Mouse (Mus musculus) heart, postnatal 14 days (tissue): Measurements from ENCODE around the gene Btbd7. TPM values are rescaled to one million over a fixed set of nuclear protein-coding genes. Genes with fewer than 3 reads are reported as not detected.

Experiments
- DNase-seq, 2 experiments: peaks; one replicate each; pipeline ENCODE4 v3.0.0; 2021 to 2022
- intact Hi-C: fragments of 180-260 bp; cut with DNase I; formaldehyde crosslinking; loops from one replicate; pipeline ENCODE4 v1.15.1; 2025
- total RNA-seq, 2 experiments: library from RNA; stranded (reverse); gene quantifications; 2 replicates each; pipeline ENCODE4 v1.2.3; 2021

The Btbd7 gene
- total RNA-seq, 2 experiments from 2014 or later: 29.7 to 30.8 TPM

- DNase-seq: no peak
- intact Hi-C loops: no loop called here
These were observed 93.2 kb downstream of the Btbd7 start for GRCm38 (mm10) chr12:102784899-102785592.

GRCm38 (mm10) chr12:102782841-102783240 lies 95.4 kb downstream of the Btbd7 start:
- no peak for DNase-seq
- intact Hi-C loops: no loop called here

- intact Hi-C loops: no loop called here
- no peak for DNase-seq
These were observed 98.8 kb downstream of the Btbd7 start for GRCm38 (mm10) chr12:102779452-102779851.

GRCm38 (mm10) chr12:102778151-102778550 lies 100.1 kb downstream of the Btbd7 start:
- intact Hi-C loops: no loop called here
- no peak for DNase-seq

- intact Hi-C loops: no loop called here
- no peak for DNase-seq
These were observed 102.2 kb downstream of the Btbd7 start for GRCm38 (mm10) chr12:102776035-102776434.

- no peak for DNase-seq
- intact Hi-C loops: no loop called here
These were observed 105.6 kb downstream of the Btbd7 start for GRCm38 (mm10) chr12:102772676-102773075.

GRCm38 (mm10) chr12:102771601-102772000 lies 106.7 kb downstream of the Btbd7 start:
- intact Hi-C loops: no loop called here

GRCm38 (mm10) chr12:102769000-102769399 lies 109.3 kb downstream of the Btbd7 start:
- DNase-seq: no peak
- intact Hi-C loops: no loop called here

More at GRCm38 (mm10) chr12:102771601-102772000, 106.7 kb downstream of the Btbd7 start:
- no peak for DNase-seq

GRCm38 (mm10) chr12:102763696-102764095 lies 114.6 kb downstream of the Btbd7 start:
- no peak for DNase-seq
- intact Hi-C loops: no loop called here

- intact Hi-C loops: no loop called here
These were observed 116.6 kb downstream of the Btbd7 start for GRCm38 (mm10) chr12:102761668-102762067.

GRCm38 (mm10) chr12:102758936-102759335 lies 119.3 kb downstream of the Btbd7 start:
- no peak for DNase-seq
- intact Hi-C loops: loop anchor here (5.0 kb wide), 1 partner anchor 118 kb away; the partner anchor contains the start of gene Btbd7

More at GRCm38 (mm10) chr12:102761668-102762067, 116.6 kb downstream of the Btbd7 start:
- no peak for DNase-seq

GRCm38 (mm10) chr12:102758403-102758756 lies 119.9 kb downstream of the Btbd7 start, which contains the start of gene Gm20604:
TSS of gene Gm20604 (minus strand) at chr12:102758672.
- no peak for DNase-seq
- intact Hi-C loops: loop anchor here (5.0 kb wide), 1 partner anchor 119 kb away; the partner anchor contains the start of gene Btbd7

- intact Hi-C loops: loop anchor here (5.0 kb wide), 1 partner anchor 119 kb away; the partner anchor contains the start of gene Btbd7
These were observed 120.4 kb downstream of the Btbd7 start, which contains the start of the genes Gm28051, Gon7 and Ubr7 for GRCm38 (mm10) chr12:102757689-102758402. TSS of gene Gm28051 (minus strand) at chr12:102757765. TSS of gene Gon7 (minus strand) at chr12:102757803. TSS of gene Ubr7 (plus strand) at chr12:102757967.

GRCm38 (mm10) chr12:102757055-102757688 lies 121.1 kb downstream of the Btbd7 start:
- peak in 1 of 2 experiments; percentile 20 for DNase-seq
- intact Hi-C loops: loop anchor here (5.0 kb wide), 1 partner anchor 120 kb away; the partner anchor contains the start of gene Btbd7

More at GRCm38 (mm10) chr12:102757689-102758402, 120.4 kb downstream of the Btbd7 start, which contains the start of the genes Gm28051, Gon7 and Ubr7:
- peak; percentile 95 to 97 for DNase-seq

- DNase-seq: no peak
- intact Hi-C loops: loop anchor here (5.0 kb wide), 1 partner anchor 121 kb away; the partner anchor contains the start of gene Btbd7
These were observed 122.0 kb downstream of the Btbd7 start for GRCm38 (mm10) chr12:102756304-102756703.

- no peak for DNase-seq
- intact Hi-C loops: no loop called here
These were observed 130.0 kb downstream of the Btbd7 start for GRCm38 (mm10) chr12:102748256-102748655.

GRCm38 (mm10) chr12:102744839-102745238 lies 133.4 kb downstream of the Btbd7 start:
- intact Hi-C loops: loop anchor here (5.0 kb wide), 1 partner anchor 132 kb away; the partner anchor contains the start of gene Btbd7
- no peak for DNase-seq

- intact Hi-C loops: loop anchor here (5.0 kb wide), 1 partner anchor 133 kb away; the partner anchor contains the start of gene Btbd7
- DNase-seq: peak; percentile 89 to 92
These were observed 134.4 kb downstream of the Btbd7 start, which contains the start of the genes Moap1 and Tmem251 for GRCm38 (mm10) chr12:102743589-102744574. TSS of gene Moap1 (minus strand) at chr12:102743661. TSS of gene Tmem251 (plus strand) at chr12:102743762.
